Mouse (Mus musculus): ENCODE measurements around the gene Gm49721. TPM values are rescaled to one million over a fixed set of nuclear protein-coding genes. Genes with fewer than 3 reads are reported as not detected.
"Not testable (repeated sequence)": the region's sequence is repeated elsewhere in the genome, so short reads cannot be mapped to it uniquely, and the experiment has no call there.

Gene Gm49721
- polyA plus RNA-seq, 1 experiment from 2014 or later = not detected

- H3K4me2 ChIP-seq (replicated peaks; ENCODE audit: low read depth, low read length); H3K27ac ChIP-seq (ENCODE audit: low read depth, low read length); H3K9me3 ChIP-seq (ENCODE audit: control insufficient read depth, low read length); ATAC-seq (ENCODE audit: low FRiP score); H3K27me3 ChIP-seq (ENCODE audit: control insufficient read depth, insufficient read depth, low read length); H3K4me1 ChIP-seq (replicated peaks; ENCODE audit: control insufficient read depth, insufficient read depth, low read length); H3K9ac ChIP-seq (ENCODE audit: low read depth, low read length); DNase-seq (ENCODE audit: low spot score); H3K36me3 ChIP-seq (ENCODE audit: control insufficient read depth, insufficient read depth, low read length); H3K4me3 ChIP-seq (ENCODE audit: low read depth, low read length): not testable (repeated sequence)
- 55% methylated on average over 4 of the region's 4 CpGs for WGBS
Measured at GRCm38 (mm10) chr17:6972836-6973396, 5.8 kb upstream of the Gm49721 start.

DNA sequence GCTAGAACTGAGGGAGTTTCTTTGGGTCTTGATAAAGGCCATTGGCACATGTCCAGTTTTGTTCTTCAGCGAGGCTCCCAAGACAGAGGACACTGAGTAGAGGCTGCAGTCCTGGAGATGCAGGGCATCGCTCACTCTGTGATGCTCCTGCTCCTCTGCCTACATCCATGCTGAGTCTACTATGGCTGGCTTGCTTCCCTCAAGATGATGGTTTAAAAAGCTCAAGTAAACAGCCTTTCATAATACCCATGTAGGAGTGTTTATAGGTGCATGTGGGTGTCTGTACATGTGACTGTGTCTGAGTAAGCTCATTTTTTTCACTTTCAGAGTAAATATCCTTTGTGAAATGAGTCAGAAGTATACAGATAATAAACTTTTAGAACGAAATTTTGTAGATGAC lies 3.7 kb upstream of the Gm49721 start:
- not testable (repeated sequence) for H3K36me3 ChIP-seq (ENCODE audit: control insufficient read depth, insufficient read depth, low read length); H3K4me1 ChIP-seq (replicated peaks; ENCODE audit: control insufficient read depth, insufficient read depth, low read length); H3K9me3 ChIP-seq (ENCODE audit: control insufficient read depth, low read length); H3K4me2 ChIP-seq (replicated peaks; ENCODE audit: low read depth, low read length); H3K27ac ChIP-seq (ENCODE audit: low read depth, low read length); DNase-seq (ENCODE audit: low spot score); H3K27me3 ChIP-seq (ENCODE audit: control insufficient read depth, insufficient read depth, low read length); H3K9ac ChIP-seq (ENCODE audit: low read depth, low read length); H3K4me3 ChIP-seq (ENCODE audit: low read depth, low read length); ATAC-seq (ENCODE audit: low FRiP score)
- 79% methylated on average over 3 of the region's 3 CpGs for WGBS

DNA sequence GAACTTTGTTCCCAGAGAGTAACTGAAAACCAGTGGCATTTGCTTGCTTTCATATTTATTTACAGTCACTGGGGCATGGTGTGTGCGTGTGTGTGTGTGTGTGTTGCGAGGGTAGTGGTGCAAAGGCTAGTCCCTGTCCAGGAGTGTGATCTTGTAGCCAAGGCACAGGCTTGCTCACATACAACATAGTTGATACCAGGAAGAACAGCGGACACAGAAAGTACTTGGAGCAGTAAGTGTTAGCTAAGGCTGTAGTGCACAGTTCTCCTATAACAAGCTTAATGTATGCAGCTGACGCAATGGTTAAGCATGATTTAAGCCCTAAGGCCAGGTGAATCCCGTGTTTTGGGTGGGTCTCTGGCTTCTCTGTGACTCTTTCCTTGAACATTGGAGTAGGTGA lies 676 bp downstream of the Gm49721 start:
- not testable (repeated sequence) for H3K36me3 ChIP-seq (ENCODE audit: control insufficient read depth, insufficient read depth, low read length); H3K27ac ChIP-seq (ENCODE audit: low read depth, low read length); H3K27me3 ChIP-seq (ENCODE audit: control insufficient read depth, insufficient read depth, low read length); H3K9me3 ChIP-seq (ENCODE audit: control insufficient read depth, low read length); H3K4me1 ChIP-seq (replicated peaks; ENCODE audit: control insufficient read depth, insufficient read depth, low read length)
- ATAC-seq (ENCODE audit: low FRiP score) (0 out of 2 replicates have a peak, but pooled peaks have one; percentile 4), DNase-seq (ENCODE audit: low spot score) (peak; percentile 7)
- 29% methylated on average over 5 of the region's 5 CpGs for WGBS
- peak overlapping the region; percentile 35 for H3K4me2 ChIP-seq (replicated peaks; ENCODE audit: low read depth, low read length)
- peak overlapping the region; percentile 41 for H3K4me3 ChIP-seq (ENCODE audit: low read depth, low read length)
- H3K9ac ChIP-seq (ENCODE audit: low read depth, low read length) = peak overlapping the region; percentile 64; the same call in 1 of the 2 replicates

DNA sequence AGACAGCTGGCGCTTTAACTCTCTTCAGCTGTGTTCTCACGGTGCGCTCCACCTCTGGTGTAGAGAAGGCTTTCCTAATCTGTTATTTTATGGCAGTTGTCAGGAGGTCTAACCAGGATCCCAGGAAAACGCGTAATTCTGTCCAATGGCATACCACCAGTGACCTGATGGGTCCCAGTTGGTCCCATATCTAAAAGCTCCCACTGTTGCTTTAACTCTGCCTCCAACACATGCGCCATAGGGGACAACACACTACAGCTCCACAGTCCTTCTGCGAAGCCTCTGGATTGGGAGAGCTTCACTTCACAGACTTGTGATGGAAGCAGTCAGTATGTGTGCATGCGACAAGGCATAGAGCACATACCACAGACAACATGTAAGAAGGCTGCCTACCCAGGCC lies 1.4 kb downstream of the Gm49721 start:
- not testable (repeated sequence) for H3K36me3 ChIP-seq (ENCODE audit: control insufficient read depth, insufficient read depth, low read length); H3K4me1 ChIP-seq (replicated peaks; ENCODE audit: control insufficient read depth, insufficient read depth, low read length); H3K4me2 ChIP-seq (replicated peaks; ENCODE audit: low read depth, low read length); H3K4me3 ChIP-seq (ENCODE audit: low read depth, low read length); H3K27ac ChIP-seq (ENCODE audit: low read depth, low read length); ATAC-seq (ENCODE audit: low FRiP score); H3K27me3 ChIP-seq (ENCODE audit: control insufficient read depth, insufficient read depth, low read length); H3K9ac ChIP-seq (ENCODE audit: low read depth, low read length); DNase-seq (ENCODE audit: low spot score); H3K9me3 ChIP-seq (ENCODE audit: control insufficient read depth, low read length)
- 97% methylated on average over 5 of the region's 8 CpGs for WGBS

DNA sequence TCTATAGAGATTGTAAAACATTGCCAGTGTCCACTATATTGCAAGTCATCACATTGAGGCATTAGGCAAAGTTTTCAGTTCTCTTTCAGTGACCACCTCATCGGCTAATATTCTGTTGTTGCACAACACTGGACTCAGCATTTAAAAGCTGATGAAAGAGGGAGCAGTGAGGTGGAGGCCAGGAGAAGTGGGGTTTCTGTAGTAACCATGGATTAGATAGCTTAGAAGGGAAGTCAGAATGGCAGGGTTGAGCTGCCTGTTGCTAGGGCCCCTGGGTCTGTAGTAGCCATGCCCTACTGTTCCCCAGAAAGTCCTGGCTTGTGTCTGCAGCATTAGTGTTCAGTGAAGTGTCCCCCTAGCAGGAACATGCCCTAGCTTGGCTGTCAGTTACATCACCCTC lies 7.4 kb downstream of the Gm49721 start:
- H3K36me3 ChIP-seq (ENCODE audit: control insufficient read depth, insufficient read depth, low read length); H3K27ac ChIP-seq (ENCODE audit: low read depth, low read length); H3K4me2 ChIP-seq (replicated peaks; ENCODE audit: low read depth, low read length); H3K4me1 ChIP-seq (replicated peaks; ENCODE audit: control insufficient read depth, insufficient read depth, low read length); H3K9ac ChIP-seq (ENCODE audit: low read depth, low read length); ATAC-seq (ENCODE audit: low FRiP score); H3K4me3 ChIP-seq (ENCODE audit: low read depth, low read length); H3K9me3 ChIP-seq (ENCODE audit: control insufficient read depth, low read length); H3K27me3 ChIP-seq (ENCODE audit: control insufficient read depth, insufficient read depth, low read length); DNase-seq (ENCODE audit: low spot score): not testable (repeated sequence)
- 100% methylated on average over 1 of the region's 1 CpGs for WGBS

DNA sequence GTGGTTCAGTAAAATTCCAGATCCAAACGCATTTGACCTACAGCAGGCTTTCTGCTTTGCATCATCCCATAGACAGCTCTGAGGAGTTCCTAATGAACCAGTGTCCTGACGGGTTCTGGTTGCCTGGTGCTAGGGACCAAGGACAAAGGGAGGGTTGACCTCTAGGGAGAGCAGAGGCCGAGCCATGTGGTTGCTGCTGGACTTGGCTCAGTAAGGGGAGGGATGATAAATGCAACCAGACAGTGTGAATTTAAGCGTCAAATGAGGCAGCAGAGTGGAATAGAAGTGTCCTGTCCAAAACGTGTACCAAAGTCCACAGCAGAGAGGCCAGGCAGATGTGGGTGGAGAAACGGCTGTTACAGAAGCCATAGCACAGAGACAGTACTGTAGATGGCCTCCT lies 16.8 kb downstream of the Gm49721 start:
- H3K27me3 ChIP-seq (ENCODE audit: control insufficient read depth, insufficient read depth, low read length); H3K4me1 ChIP-seq (replicated peaks; ENCODE audit: control insufficient read depth, insufficient read depth, low read length); H3K9me3 ChIP-seq (ENCODE audit: control insufficient read depth, low read length); H3K4me2 ChIP-seq (replicated peaks; ENCODE audit: low read depth, low read length); DNase-seq (ENCODE audit: low spot score); H3K27ac ChIP-seq (ENCODE audit: low read depth, low read length); H3K9ac ChIP-seq (ENCODE audit: low read depth, low read length); H3K36me3 ChIP-seq (ENCODE audit: control insufficient read depth, insufficient read depth, low read length); H3K4me3 ChIP-seq (ENCODE audit: low read depth, low read length); ATAC-seq (ENCODE audit: low FRiP score): not testable (repeated sequence)
- no CpG with 5 or more reads among the region's 6 CpGs for WGBS

GRCm38 (mm10) chr17:6996826-6997225 lies 18.1 kb downstream of the Gm49721 start:
- not testable (repeated sequence) for ATAC-seq (ENCODE audit: low FRiP score); H3K4me1 ChIP-seq (replicated peaks; ENCODE audit: control insufficient read depth, insufficient read depth, low read length); DNase-seq (ENCODE audit: low spot score); H3K4me3 ChIP-seq (ENCODE audit: low read depth, low read length); H3K9me3 ChIP-seq (ENCODE audit: control insufficient read depth, low read length); H3K4me2 ChIP-seq (replicated peaks; ENCODE audit: low read depth, low read length); H3K9ac ChIP-seq (ENCODE audit: low read depth, low read length); H3K27me3 ChIP-seq (ENCODE audit: control insufficient read depth, insufficient read depth, low read length); H3K27ac ChIP-seq (ENCODE audit: low read depth, low read length); H3K36me3 ChIP-seq (ENCODE audit: control insufficient read depth, insufficient read depth, low read length)
- 92% methylated on average over 8 of the region's 8 CpGs for WGBS

GRCm38 (mm10) chr17:6997778-6998490 lies 19.2 kb downstream of the Gm49721 start:
- H3K36me3 ChIP-seq (ENCODE audit: control insufficient read depth, insufficient read depth, low read length); H3K9me3 ChIP-seq (ENCODE audit: control insufficient read depth, low read length); DNase-seq (ENCODE audit: low spot score); ATAC-seq (ENCODE audit: low FRiP score); H3K4me1 ChIP-seq (replicated peaks; ENCODE audit: control insufficient read depth, insufficient read depth, low read length); H3K27ac ChIP-seq (ENCODE audit: low read depth, low read length); H3K27me3 ChIP-seq (ENCODE audit: control insufficient read depth, insufficient read depth, low read length); H3K4me3 ChIP-seq (ENCODE audit: low read depth, low read length); H3K4me2 ChIP-seq (replicated peaks; ENCODE audit: low read depth, low read length); H3K9ac ChIP-seq (ENCODE audit: low read depth, low read length): not testable (repeated sequence)
- no CpG with 5 or more reads among the region's 7 CpGs for WGBS

Measured in hindbrain, embryonic 11.5 days (tissue).